Mouse (Mus musculus): ENCODE measurements around the gene Pon1.

GRCm38 (mm10) chr6:5119181-5119910 is 74.4 kb downstream of the Pon1 start:
- no peak for TF ChIP-seq CTCF (conservative IDR thresholded peaks at IDR 0.05; ENCODE audit: insufficient read depth, insufficient read length, low read depth, low read length)
- no peak for TF ChIP-seq POLR2A (IDR thresholded peaks at IDR 0.05; ENCODE audit: low read depth, low read length)
